Mouse (Mus musculus): ENCODE measurements at regions not wholly inside any gene's neighbourhood (a gene's known extent, or its start where the extent isn't known, plus 50 kb on each side); places are given as distances from the start of the nearest gene placed in this dataset.

DNA sequence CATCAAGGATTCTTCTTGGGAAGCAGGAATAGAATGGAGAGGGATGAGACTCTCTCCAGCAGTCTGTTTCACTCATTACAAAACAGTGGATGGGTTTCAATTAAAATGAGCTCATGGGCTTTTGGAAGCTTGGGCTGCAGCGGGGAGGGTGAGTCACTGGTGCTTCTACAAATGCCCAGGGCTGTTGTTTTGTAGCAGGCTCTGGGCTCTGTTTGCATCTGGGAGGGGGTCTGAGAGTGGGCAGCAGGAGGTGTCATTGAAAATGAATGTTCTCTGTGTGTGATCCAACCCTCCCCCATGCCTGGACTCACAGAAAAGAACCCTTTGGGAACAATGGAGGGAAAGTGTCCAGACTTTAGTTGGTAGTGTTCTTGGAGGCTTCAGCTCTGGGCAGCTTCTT is 67.8 kb upstream of the Cxcr4 start:
- TF ChIP-seq CTCF (IDR thresholded peaks at IDR 0.05; ENCODE audit: low read depth) (no peak), EP300 (IDR thresholded peaks at IDR 0.05; ENCODE audit: low read depth) (no peak)

All from heart, postnatal 0 days (tissue).